Comparison of ENCODE assay signal across 9 mouse cellular contexts in the genomic region with DNA sequence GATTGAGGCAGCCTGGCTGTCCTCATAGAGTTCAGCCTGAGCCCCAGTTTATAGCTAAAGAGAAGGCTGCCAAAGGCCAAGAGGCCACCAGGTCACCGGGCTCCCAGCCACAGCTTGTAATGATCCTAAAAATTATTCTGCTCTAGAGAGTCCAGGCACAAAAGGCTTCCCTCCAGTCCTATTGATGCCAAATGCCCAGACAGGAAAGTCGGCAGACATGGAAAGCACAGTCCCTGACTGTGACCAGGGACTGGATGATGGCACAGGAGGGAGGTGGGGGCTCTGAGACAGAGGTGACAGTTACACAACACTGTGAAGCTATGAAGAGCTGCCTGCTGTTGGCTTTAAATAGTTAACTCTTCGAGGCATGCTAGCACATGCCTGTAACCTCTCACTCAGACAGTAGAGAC.
DNase-seq lines count a peak whose midpoint lies in the region; ATAC-seq lines count a peak whose summit lies in the region.
"Had no signal": no experiment of that assay in that cellular context is flagged by ENCODE, and none has a peak within 500 bp of the region (broad histone marks: within the 10 kb centered on the region; RNA-seq: fewer than 3 reads in every experiment).

No protein-coding gene starts in this region.

- H3K4me2 ChIP-seq in forebrain, embryonic 16.5 days (ENCODE audit: low read length), result no peak overlapping the region
- H3K4me2 ChIP-seq in kidney, embryonic 14.5 days (replicated peaks; ENCODE audit: low read depth, low read length), result no peak overlapping the region
- H3K4me2 ChIP-seq in neural tube, embryonic 15.5 days, result no peak overlapping the region
- no peak overlapping the region for H3K4me2 ChIP-seq in intestine, embryonic 15.5 days (replicated peaks)
- H3K4me2 ChIP-seq: lung, embryonic 14.5 days had no signal

- no peak overlapping the region for H3K4me3 ChIP-seq in forebrain, embryonic 10.5 days
- no peak overlapping the region for H3K4me3 ChIP-seq in forebrain, embryonic 16.5 days (replicated peaks; ENCODE audit: low read length)
- no peak overlapping the region for H3K4me3 ChIP-seq in kidney, embryonic 14.5 days (ENCODE audit: low read length)
- H3K4me3 ChIP-seq in neural tube, embryonic 15.5 days (replicated peaks), result no peak overlapping the region
- no peak overlapping the region for H3K4me3 ChIP-seq in intestine, embryonic 15.5 days (replicated peaks)

- no peak overlapping the region for H3K9ac ChIP-seq in forebrain, embryonic 16.5 days (replicated peaks; ENCODE audit: low read depth, low read length)
- H3K9ac ChIP-seq in kidney, embryonic 14.5 days (ENCODE audit: low read depth, low read length), result no peak overlapping the region
- no peak overlapping the region for H3K9ac ChIP-seq in neural tube, embryonic 15.5 days (replicated peaks)
- H3K9ac ChIP-seq in intestine, embryonic 15.5 days, result no peak overlapping the region
- H3K9ac ChIP-seq: lung, embryonic 14.5 days had no signal

- 50% methylated on average over 3 of the region's 3 CpGs for WGBS in forebrain, embryonic 10.5 days
- 37% methylated on average over 3 of the region's 3 CpGs for WGBS in forebrain, embryonic 16.5 days
- 11% methylated on average over 3 of the region's 3 CpGs for WGBS in kidney, embryonic 14.5 days
- 17% methylated on average over 3 of the region's 3 CpGs for WGBS in neural tube, embryonic 15.5 days
- WGBS in intestine, embryonic 15.5 days, result 34% methylated on average over 3 of the region's 3 CpGs

- peaks cover 50% of the 10 kb centered on the region for H3K4me1 ChIP-seq in forebrain, embryonic 10.5 days
- no peaks in the 10 kb centered on the region for H3K4me1 ChIP-seq in forebrain, embryonic 16.5 days (replicated peaks; ENCODE audit: control insufficient read depth, insufficient read depth, low read length)
- H3K4me1 ChIP-seq in kidney, embryonic 14.5 days (ENCODE audit: control insufficient read depth, insufficient read depth, low read length), result peaks cover 29% of the 10 kb centered on the region
- peaks cover 7% of the 10 kb centered on the region for H3K4me1 ChIP-seq in neural tube, embryonic 15.5 days
- peaks cover 22% of the 10 kb centered on the region for H3K4me1 ChIP-seq in intestine, embryonic 15.5 days (replicated peaks)

- ATAC-seq in forebrain, embryonic 16.5 days, result no peak
- ATAC-seq in kidney, embryonic 14.5 days (ENCODE audit: low FRiP score, low TSS enrichment), result no peak
- peak; percentile 38; the same call in 1 of the 2 replicates for ATAC-seq in neural tube, embryonic 15.5 days (ENCODE audit: low FRiP score)
- ATAC-seq in intestine, embryonic 15.5 days, result no peak

- peak overlapping the region; percentile 63 for H3K27ac ChIP-seq in forebrain, embryonic 10.5 days
- H3K27ac ChIP-seq in forebrain, embryonic 16.5 days (ENCODE audit: low read length), result no peak overlapping the region
- 0 out of 2 replicates have a peak overlapping the region, but pooled peaks have one; percentile 4 for H3K27ac ChIP-seq in kidney, embryonic 14.5 days (ENCODE audit: low read depth, low read length)
- no peak overlapping the region for H3K27ac ChIP-seq in neural tube, embryonic 15.5 days (replicated peaks)
- H3K27ac ChIP-seq in intestine, embryonic 15.5 days, result no peak overlapping the region

- peaks cover 9% of the 10 kb centered on the region; the same call in 1 of the 2 replicates for H3K36me3 ChIP-seq in forebrain, embryonic 10.5 days (replicated peaks)
- no peaks in the 10 kb centered on the region for H3K36me3 ChIP-seq in forebrain, embryonic 16.5 days (ENCODE audit: control insufficient read depth, insufficient read depth)
- H3K36me3 ChIP-seq in kidney, embryonic 14.5 days (ENCODE audit: control insufficient read depth, insufficient read depth, low read length), result peaks cover 2% of the 10 kb centered on the region; the same call in 1 of the 2 replicates
- H3K36me3 ChIP-seq in neural tube, embryonic 15.5 days, result no peaks in the 10 kb centered on the region
- H3K36me3 ChIP-seq in intestine, embryonic 15.5 days, result no peaks in the 10 kb centered on the region

- no peak for DNase-seq in forebrain, embryonic 10.5 days (ENCODE audit: extremely low spot score, low spot score)
- peak; percentile 51 for DNase-seq in ovary, postnatal 10 days (ENCODE audit: low spot score)
- no peak for DNase-seq in ovary, adult 18-20 months (ENCODE audit: low spot score)
- DNase-seq in thymus, postnatal 36 days, result no peak
- DNase-seq: lung, embryonic 14.5 days had no signal

- H3K9me3 ChIP-seq in forebrain, embryonic 10.5 days, result 0 out of 2 replicates have a peak, but pooled peaks cover 3% of the 10 kb centered on the region
- no peaks in the 10 kb centered on the region for H3K9me3 ChIP-seq in forebrain, embryonic 16.5 days (ENCODE audit: control insufficient read depth, low read length)
- no peaks in the 10 kb centered on the region for H3K9me3 ChIP-seq in kidney, embryonic 14.5 days (ENCODE audit: control insufficient read depth, low read length)
- no peaks in the 10 kb centered on the region for H3K9me3 ChIP-seq in neural tube, embryonic 15.5 days (replicated peaks)
- no peaks in the 10 kb centered on the region for H3K9me3 ChIP-seq in intestine, embryonic 15.5 days

- no peaks in the 10 kb centered on the region for H3K27me3 ChIP-seq in forebrain, embryonic 10.5 days (ENCODE audit: poor library complexity, severe bottlenecking)
- H3K27me3 ChIP-seq in forebrain, embryonic 16.5 days (replicated peaks; ENCODE audit: control insufficient read depth, insufficient read depth, low read length), result no peaks in the 10 kb centered on the region
- H3K27me3 ChIP-seq in kidney, embryonic 14.5 days (ENCODE audit: control insufficient read depth, insufficient read depth, low read length), result no peaks in the 10 kb centered on the region
- no peaks in the 10 kb centered on the region for H3K27me3 ChIP-seq in neural tube, embryonic 15.5 days (replicated peaks)
- H3K27me3 ChIP-seq in intestine, embryonic 15.5 days (replicated peaks), result no peaks in the 10 kb centered on the region

Comparison
In these comparisons a context has a peak if more than half of its experiments do, and no peak if none do; other contexts are left out.
1. H3K27ac ChIP-seq: peak in forebrain, embryonic 10.5 days (single experiment) and kidney, embryonic 14.5 days (single experiment); none in forebrain, embryonic 16.5 days (single experiment), neural tube, embryonic 15.5 days (single experiment) and intestine, embryonic 15.5 days (single experiment).